Mouse (Mus musculus): ENCODE data around the gene Rfk.

Gene Rfk

GRCm38 (mm10) chr19:17393841-17394591 is at the start of gene Rfk:
Gene Rfk (plus strand): TSS chr19:17394043.
- peak; percentile 93 to 98 for DNase-seq (ENCODE audit: inconsistent age in 2 of 2, low spot score in 1 of 2)

GRCm38 (mm10) chr19:17344881-17345280 is 49.0 kb upstream of the Rfk start:
- DNase-seq (ENCODE audit: inconsistent age in 2 of 2, low spot score in 1 of 2) = no peak

- DNase-seq (ENCODE audit: inconsistent age in 2 of 2, low spot score in 1 of 2) = no peak
Measured at GRCm38 (mm10) chr19:17346716-17347474, 46.9 kb upstream of the Rfk start.

- no peak for DNase-seq (ENCODE audit: inconsistent age in 2 of 2, low spot score in 1 of 2)
Measured at GRCm38 (mm10) chr19:17347852-17348251, 46.0 kb upstream of the Rfk start.

- no peak for DNase-seq (ENCODE audit: inconsistent age in 2 of 2, low spot score in 1 of 2)
Measured at GRCm38 (mm10) chr19:17353727-17354126, 40.1 kb upstream of the Rfk start.

- no peak for DNase-seq (ENCODE audit: inconsistent age in 2 of 2, low spot score in 1 of 2)
Measured at GRCm38 (mm10) chr19:17354362-17354761, 39.5 kb upstream of the Rfk start.

- DNase-seq (ENCODE audit: inconsistent age in 2 of 2, low spot score in 1 of 2) = no peak
Measured at GRCm38 (mm10) chr19:17354797-17355196, 39.0 kb upstream of the Rfk start.

- no peak for DNase-seq (ENCODE audit: inconsistent age in 2 of 2, low spot score in 1 of 2)
Measured at GRCm38 (mm10) chr19:17355361-17355760, 38.5 kb upstream of the Rfk start.

GRCm38 (mm10) chr19:17355950-17356867 is 37.6 kb upstream of the Rfk start:
- DNase-seq (ENCODE audit: inconsistent age in 2 of 2, low spot score in 1 of 2) = peak; percentile 12 to 59

GRCm38 (mm10) chr19:17356932-17357331 is 36.9 kb upstream of the Rfk start:
- no peak for DNase-seq (ENCODE audit: inconsistent age in 2 of 2, low spot score in 1 of 2)

GRCm38 (mm10) chr19:17357391-17357790 is 36.5 kb upstream of the Rfk start:
- DNase-seq (ENCODE audit: inconsistent age in 2 of 2, low spot score in 1 of 2) = no peak

- no peak for DNase-seq (ENCODE audit: inconsistent age in 2 of 2, low spot score in 1 of 2)
Measured at GRCm38 (mm10) chr19:17359315-17359890, 34.4 kb upstream of the Rfk start.

GRCm38 (mm10) chr19:17361181-17361580 is 32.7 kb upstream of the Rfk start:
- DNase-seq (ENCODE audit: inconsistent age in 2 of 2, low spot score in 1 of 2) = peak in 1 of 2 experiments; percentile 31

- peak; percentile 16 to 69 for DNase-seq (ENCODE audit: inconsistent age in 2 of 2, low spot score in 1 of 2)
Measured at GRCm38 (mm10) chr19:17364741-17365140, 29.1 kb upstream of the Rfk start.

GRCm38 (mm10) chr19:17366364-17367090 is 27.3 kb upstream of the Rfk start:
- DNase-seq (ENCODE audit: inconsistent age in 2 of 2, low spot score in 1 of 2) = no peak

- DNase-seq (ENCODE audit: inconsistent age in 2 of 2, low spot score in 1 of 2) = no peak
Measured at GRCm38 (mm10) chr19:17368557-17368956, 25.3 kb upstream of the Rfk start.

- DNase-seq (ENCODE audit: inconsistent age in 2 of 2, low spot score in 1 of 2) = no peak
Measured at GRCm38 (mm10) chr19:17369581-17369980, 24.3 kb upstream of the Rfk start.

GRCm38 (mm10) chr19:17372701-17373100 is 21.1 kb upstream of the Rfk start, which contains the start of gene Gcnt1:
Gene Gcnt1 (minus strand): TSS chr19:17372844.
- DNase-seq (ENCODE audit: inconsistent age in 2 of 2, low spot score in 1 of 2) = no peak

- no peak for DNase-seq (ENCODE audit: inconsistent age in 2 of 2, low spot score in 1 of 2)
Measured at GRCm38 (mm10) chr19:17378845-17379244, 15.0 kb upstream of the Rfk start.

GRCm38 (mm10) chr19:17380549-17380948 is 13.3 kb upstream of the Rfk start:
- DNase-seq (ENCODE audit: inconsistent age in 2 of 2, low spot score in 1 of 2) = no peak
